Mouse (Mus musculus): ENCODE data around the gene Hs1bp3. TPM values are rescaled to one million over a fixed set of nuclear protein-coding genes. Genes with fewer than 3 reads are reported as not detected.

The Hs1bp3 gene
- polyA plus RNA-seq, 1 experiment from 2014 or later = 11.1 TPM

DNA sequence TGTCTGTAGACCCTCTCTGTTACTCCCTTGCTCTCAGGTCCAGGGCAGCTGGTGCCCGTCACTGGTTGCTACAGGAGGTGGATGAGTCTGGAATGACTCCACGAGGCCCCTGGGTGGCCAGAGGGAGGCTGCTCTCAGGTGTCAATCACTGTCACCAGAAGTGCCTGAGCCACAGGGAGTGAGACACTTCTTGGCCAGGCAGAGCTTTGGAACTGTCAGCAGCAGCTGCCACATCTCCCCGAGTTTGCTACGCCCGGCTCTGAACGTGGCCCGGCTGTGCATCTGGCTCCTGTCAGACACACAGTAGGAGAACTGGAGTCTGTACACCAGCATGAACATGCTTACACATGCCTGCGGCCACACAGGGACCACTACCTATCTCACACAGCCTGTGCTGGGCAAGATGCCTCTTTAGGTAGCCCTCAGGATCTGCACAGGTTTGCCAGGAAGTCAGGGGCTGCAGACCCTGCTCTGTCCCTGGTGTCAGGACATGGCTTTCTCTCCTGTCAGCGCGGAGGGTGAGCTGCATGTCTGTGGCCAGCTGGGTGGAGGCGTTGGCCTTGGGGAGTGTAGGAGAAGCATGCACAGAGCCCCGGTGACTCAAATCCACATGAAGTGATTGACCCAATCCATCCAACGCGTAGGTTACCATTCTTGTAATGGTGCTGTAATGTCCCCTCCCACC lies 18.4 kb downstream of the Hs1bp3 start:
- no peaks in the 10 kb centered on the region for H3K27me3 ChIP-seq (ENCODE audit: control insufficient read depth, insufficient read depth, low read length)
- H3K27ac ChIP-seq (replicated peaks in 1 of 2; ENCODE audit: control insufficient read depth in 1 of 2, insufficient read depth in 1 of 2, low read depth in 2 of 2, low read length in 2 of 2) = peak overlapping the region in 1 of 2 experiments; percentile 60; a peak in 2 of 4 replicates
- H3K36me3 ChIP-seq (ENCODE audit: control insufficient read depth, insufficient read depth, low read length) = peaks cover 31% of the 10 kb centered on the region
- no peaks in the 10 kb centered on the region for H3K9me3 ChIP-seq (ENCODE audit: control insufficient read depth, low read length)
- H3K9ac ChIP-seq (ENCODE audit: low read length) = peak overlapping the region; percentile 38; the same call in 1 of the 2 replicates
- H3K4me3 ChIP-seq (ENCODE audit: control insufficient read depth in 1 of 2, insufficient read depth in 1 of 2, low read depth in 1 of 2, low read length in 2 of 2) = no peak overlapping the region
- 29% methylated on average over 14 of the region's 14 CpGs for WGBS
- peak; percentile 15; the same call in 1 of the 2 replicates for ATAC-seq (ENCODE audit: insufficient number of reproducible peaks, insufficient read depth, low FRiP score, low read depth)
- peaks cover 21 to 41% of the 10 kb centered on the region in 2 experiments for H3K4me1 ChIP-seq (ENCODE audit: control insufficient read depth in 2 of 2, insufficient read depth in 2 of 2, low read length in 2 of 2)
- 0 out of 2 replicates have a peak overlapping the region, but pooled peaks have one; percentile 8 for H3K4me2 ChIP-seq (ENCODE audit: low read length)

DNA sequence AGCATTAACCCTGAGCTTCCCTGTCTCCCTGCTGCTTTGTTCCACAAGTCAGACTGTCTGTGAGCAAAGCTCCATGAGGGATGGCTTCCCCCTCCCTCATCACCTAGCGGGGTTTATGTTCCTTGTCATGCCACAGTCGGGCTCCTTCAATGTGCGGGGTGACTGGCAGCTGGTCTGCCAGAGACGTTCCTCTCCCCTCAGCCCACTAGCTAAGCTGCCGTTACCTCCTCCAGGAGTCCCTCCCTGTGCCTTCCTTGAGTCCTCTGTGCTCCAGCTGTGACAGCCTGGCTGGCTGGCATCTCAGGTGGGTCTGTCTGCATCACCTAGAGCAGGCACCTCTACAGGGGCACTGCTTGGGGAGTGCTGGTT lies 18.9 kb downstream of the Hs1bp3 start:
- Histone ChIP-seq H3K9me3 (ENCODE audit: control insufficient read depth, low read length) (no peaks in the 10 kb centered on the region), H3K4me3 (ENCODE audit: control insufficient read depth in 1 of 2, insufficient read depth in 1 of 2, low read depth in 1 of 2, low read length in 2 of 2) (no peak overlapping the region), H3K9ac (ENCODE audit: low read length) (no peak overlapping the region), H3K27ac (replicated peaks in 1 of 2; ENCODE audit: control insufficient read depth in 1 of 2, insufficient read depth in 1 of 2, low read depth in 2 of 2, low read length in 2 of 2) (no peak overlapping the region), H3K36me3 (ENCODE audit: control insufficient read depth, insufficient read depth, low read length) (peaks cover 33% of the 10 kb centered on the region), H3K27me3 (ENCODE audit: control insufficient read depth, insufficient read depth, low read length) (no peaks in the 10 kb centered on the region), H3K4me2 (ENCODE audit: low read length) (no peak overlapping the region), H3K4me1 (ENCODE audit: control insufficient read depth in 2 of 2, insufficient read depth in 2 of 2, low read length in 2 of 2) (peaks cover 20 to 39% of the 10 kb centered on the region in 2 experiments)
- no peak for ATAC-seq (ENCODE audit: insufficient number of reproducible peaks, insufficient read depth, low FRiP score, low read depth)
- 51% methylated on average over 5 of the region's 5 CpGs for WGBS

DNA sequence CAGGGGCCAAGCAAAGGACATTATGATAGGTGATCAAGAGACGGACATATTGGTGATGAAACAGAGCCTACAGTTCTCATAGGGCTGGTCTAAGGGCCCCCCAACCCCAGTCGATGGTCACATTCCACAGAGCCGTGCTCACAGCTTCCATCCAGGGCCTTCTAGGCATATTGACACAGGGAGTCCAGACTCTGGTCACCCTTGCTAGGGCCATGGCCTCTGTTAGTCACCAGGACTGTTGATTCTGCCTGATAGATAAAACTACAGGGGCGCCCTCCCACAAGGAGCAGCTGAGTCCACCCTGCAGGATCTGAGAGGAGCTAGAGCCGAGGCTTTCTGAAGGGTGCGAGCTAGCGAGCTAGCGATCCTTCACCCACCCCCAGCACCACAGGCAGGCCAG lies 20.4 kb downstream of the Hs1bp3 start:
- Histone ChIP-seq H3K27ac (replicated peaks in 1 of 2; ENCODE audit: control insufficient read depth in 1 of 2, insufficient read depth in 1 of 2, low read depth in 2 of 2, low read length in 2 of 2) (no peak overlapping the region), H3K27me3 (ENCODE audit: control insufficient read depth, insufficient read depth, low read length) (no peaks in the 10 kb centered on the region), H3K9me3 (ENCODE audit: control insufficient read depth, low read length) (no peaks in the 10 kb centered on the region), H3K4me2 (ENCODE audit: low read length) (no peak overlapping the region), H3K4me3 (ENCODE audit: control insufficient read depth in 1 of 2, insufficient read depth in 1 of 2, low read depth in 1 of 2, low read length in 2 of 2) (no peak overlapping the region), H3K4me1 (ENCODE audit: control insufficient read depth in 2 of 2, insufficient read depth in 2 of 2, low read length in 2 of 2) (peaks cover 26 to 47% of the 10 kb centered on the region in 2 experiments), H3K36me3 (ENCODE audit: control insufficient read depth, insufficient read depth, low read length) (peaks cover 39% of the 10 kb centered on the region), H3K9ac (ENCODE audit: low read length) (peak overlapping the region; percentile 30)
- 72% methylated on average over 8 of the region's 8 CpGs for WGBS
- no peak for ATAC-seq (ENCODE audit: insufficient number of reproducible peaks, insufficient read depth, low FRiP score, low read depth)

DNA sequence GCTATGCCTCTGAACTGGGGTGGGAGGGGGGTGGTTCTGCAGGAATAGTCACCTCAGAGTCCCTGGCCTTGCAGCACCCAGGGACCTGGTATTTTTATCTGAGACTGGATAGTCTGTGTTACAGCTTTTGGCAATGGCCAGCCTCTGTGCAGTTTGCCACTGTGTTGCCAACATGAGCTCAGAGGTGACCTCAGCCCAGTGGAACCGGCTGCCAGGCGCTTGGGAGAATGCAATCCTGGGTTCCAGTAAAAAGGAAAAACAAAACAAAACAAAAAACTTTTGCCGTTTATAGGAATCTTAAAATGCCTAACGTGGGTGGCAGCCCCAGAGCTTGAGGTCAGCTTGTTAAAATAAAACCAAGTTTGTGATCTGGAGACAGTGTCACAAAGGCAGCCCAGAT lies 21.0 kb downstream of the Hs1bp3 start:
- Histone ChIP-seq H3K36me3 (ENCODE audit: control insufficient read depth, insufficient read depth, low read length) (peaks cover 39% of the 10 kb centered on the region), H3K4me1 (ENCODE audit: control insufficient read depth in 2 of 2, insufficient read depth in 2 of 2, low read length in 2 of 2) (peaks cover 29 to 53% of the 10 kb centered on the region in 2 experiments), H3K4me2 (ENCODE audit: low read length) (no peak overlapping the region), H3K27ac (replicated peaks in 1 of 2; ENCODE audit: control insufficient read depth in 1 of 2, insufficient read depth in 1 of 2, low read depth in 2 of 2, low read length in 2 of 2) (peak overlapping the region; percentile 24 to 53; a peak in 2 of 4 replicates), H3K9me3 (ENCODE audit: control insufficient read depth, low read length) (no peaks in the 10 kb centered on the region), H3K4me3 (ENCODE audit: control insufficient read depth in 1 of 2, insufficient read depth in 1 of 2, low read depth in 1 of 2, low read length in 2 of 2) (no peak overlapping the region), H3K9ac (ENCODE audit: low read length) (peak overlapping the region; percentile 30), H3K27me3 (ENCODE audit: control insufficient read depth, insufficient read depth, low read length) (no peaks in the 10 kb centered on the region)
- WGBS = 73% methylated on average over 4 of the region's 4 CpGs
- no peak for ATAC-seq (ENCODE audit: insufficient number of reproducible peaks, insufficient read depth, low FRiP score, low read depth)

DNA sequence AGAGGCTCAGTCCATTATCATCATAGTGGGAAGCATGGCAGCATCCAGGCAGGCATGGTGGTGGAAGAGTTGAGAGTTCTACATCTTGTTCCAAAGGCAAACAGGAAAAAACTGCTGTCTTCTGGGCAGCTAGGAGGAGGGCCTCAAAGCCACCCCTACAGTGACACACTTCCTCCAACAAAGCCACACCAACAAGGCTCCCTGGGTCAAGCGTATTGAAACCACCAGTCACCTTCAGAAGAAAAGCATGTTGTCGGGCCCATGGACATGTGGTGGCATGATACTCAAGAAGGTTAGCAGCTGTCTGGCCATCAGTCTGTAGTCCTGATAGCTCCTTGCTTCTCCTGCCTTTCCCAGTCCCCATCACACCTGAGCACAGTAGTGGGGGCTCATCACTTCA lies 22.3 kb downstream of the Hs1bp3 start:
- H3K4me2 ChIP-seq (ENCODE audit: low read length) = no peak overlapping the region
- ATAC-seq (ENCODE audit: insufficient number of reproducible peaks, insufficient read depth, low FRiP score, low read depth) = no peak
- 92% methylated on average over 2 of the region's 2 CpGs for WGBS

GRCm38 (mm10) chr12:8336601-8337285 lies 23.5 kb downstream of the Hs1bp3 start:
- Histone ChIP-seq H3K27ac (replicated peaks in 1 of 2; ENCODE audit: control insufficient read depth in 1 of 2, insufficient read depth in 1 of 2, low read depth in 2 of 2, low read length in 2 of 2) (no peak overlapping the region), H3K27me3 (ENCODE audit: control insufficient read depth, insufficient read depth, low read length) (no peaks in the 10 kb centered on the region), H3K36me3 (ENCODE audit: control insufficient read depth, insufficient read depth, low read length) (peaks cover 50% of the 10 kb centered on the region), H3K4me3 (ENCODE audit: control insufficient read depth in 1 of 2, insufficient read depth in 1 of 2, low read depth in 1 of 2, low read length in 2 of 2) (no peak overlapping the region), H3K9ac (ENCODE audit: low read length) (no peak overlapping the region), H3K4me2 (ENCODE audit: low read length) (no peak overlapping the region), H3K4me1 (ENCODE audit: control insufficient read depth in 2 of 2, insufficient read depth in 2 of 2, low read length in 2 of 2) (peaks cover 31 to 50% of the 10 kb centered on the region in 2 experiments), H3K9me3 (ENCODE audit: control insufficient read depth, low read length) (no peaks in the 10 kb centered on the region)
- WGBS = 89% methylated on average over 10 of the region's 10 CpGs
- no peak for ATAC-seq (ENCODE audit: insufficient number of reproducible peaks, insufficient read depth, low FRiP score, low read depth)

More for the DNA sequence above, 22.3 kb downstream of the Hs1bp3 start:
- H3K9ac ChIP-seq (ENCODE audit: low read length) = no peak overlapping the region
- no peak overlapping the region for H3K27ac ChIP-seq (replicated peaks in 1 of 2; ENCODE audit: control insufficient read depth in 1 of 2, insufficient read depth in 1 of 2, low read depth in 2 of 2, low read length in 2 of 2)
- no peaks in the 10 kb centered on the region for H3K27me3 ChIP-seq (ENCODE audit: control insufficient read depth, insufficient read depth, low read length)
- H3K4me1 ChIP-seq (ENCODE audit: control insufficient read depth in 2 of 2, insufficient read depth in 2 of 2, low read length in 2 of 2) = peaks cover 37 to 62% of the 10 kb centered on the region in 2 experiments
- H3K4me3 ChIP-seq (ENCODE audit: control insufficient read depth in 1 of 2, insufficient read depth in 1 of 2, low read depth in 1 of 2, low read length in 2 of 2) = no peak overlapping the region
- peaks cover 42% of the 10 kb centered on the region for H3K36me3 ChIP-seq (ENCODE audit: control insufficient read depth, insufficient read depth, low read length)
- H3K9me3 ChIP-seq (ENCODE audit: control insufficient read depth, low read length) = no peaks in the 10 kb centered on the region

GRCm38 (mm10) chr12:8337286-8338060 lies 24.2 kb downstream of the Hs1bp3 start:
- 52% methylated on average over 12 of the region's 12 CpGs for WGBS
- Histone ChIP-seq H3K9me3 (ENCODE audit: control insufficient read depth, low read length) (no peaks in the 10 kb centered on the region), H3K36me3 (ENCODE audit: control insufficient read depth, insufficient read depth, low read length) (peaks cover 57% of the 10 kb centered on the region), H3K4me1 (ENCODE audit: control insufficient read depth in 2 of 2, insufficient read depth in 2 of 2, low read length in 2 of 2) (peaks cover 25 to 43% of the 10 kb centered on the region in 2 experiments), H3K27ac (replicated peaks in 1 of 2; ENCODE audit: control insufficient read depth in 1 of 2, insufficient read depth in 1 of 2, low read depth in 2 of 2, low read length in 2 of 2) (no peak overlapping the region), H3K4me3 (ENCODE audit: control insufficient read depth in 1 of 2, insufficient read depth in 1 of 2, low read depth in 1 of 2, low read length in 2 of 2) (no peak overlapping the region), H3K9ac (ENCODE audit: low read length) (no peak overlapping the region), H3K4me2 (ENCODE audit: low read length) (no peak overlapping the region), H3K27me3 (ENCODE audit: control insufficient read depth, insufficient read depth, low read length) (no peaks in the 10 kb centered on the region)
- ATAC-seq (ENCODE audit: insufficient number of reproducible peaks, insufficient read depth, low FRiP score, low read depth) = no peak

Measured in heart, embryonic 14.5 days (tissue).